Mouse (Mus musculus) neural tube, embryonic 13.5 days (tissue): ENCODE results near the gene Smarcd3. TPM values are rescaled to one million over a fixed set of nuclear protein-coding genes. Genes with fewer than 3 reads are reported as not detected.

Source experiments
- microRNA counts: library from miRNA; unstranded; fragments of <30 nt; microRNA quantifications from one replicate; lab custom pipeline; 2016
- microRNA-seq: library from miRNA; unstranded; fragments of <30 nt; microRNA quantifications from one replicate; pipeline ENCODE4, GENCODE M21; 2016
- polyA plus RNA-seq: library from polyadenylated mRNA; unstranded; fragments of >200 nt; fragmentation: Nextera tagmentation; extraction: Ambion mirVana; gene quantifications from 2 replicates; pipeline ENCODE4 v1.2.1, GENCODE M21; 2015

Smarcd3 gene
- polyA plus RNA-seq, 1 experiment from 2014 or later = 91.1 TPM

MicroRNAs encoded within 50 kb of the gene (microRNA counts, 519-probe panel; counts per million panel counts)
- microRNA mmu-miR-671-3p (lab: Ali Mortazavi, UCI) (not detected), microRNA mmu-miR-671-5p (lab: Ali Mortazavi, UCI) (not detected)

Small RNA genes within 50 kb of the gene (microRNA-seq; reads per million reads assigned to microRNA genes)
- gene Mir671 = 291 reads per million, percentile 68 among the genes with 10 or more reads in this experiment

Other genes starting within 250 kb of the Smarcd3 start
- gene Atg9b, start 232.3 kb downstream of the Smarcd3 start, polyA plus RNA-seq = 1.1 TPM in 2 replicates
- 46.7 and 47.4 TPM in 2 replicates for gene Abcb8, start 230.7 kb downstream of the Smarcd3 start, polyA plus RNA-seq
- gene Asic3, start 211.0 kb downstream of the Smarcd3 start, polyA plus RNA-seq = 1.8 and 3.0 TPM in 2 replicates
- 93.2 and 102 TPM in 2 replicates for gene Cdk5, start 200.9 kb downstream of the Smarcd3 start, polyA plus RNA-seq
- 18.5 and 24.6 TPM in 2 replicates for gene Slc4a2, start 200.6 kb downstream of the Smarcd3 start, polyA plus RNA-seq
- 89.4 and 102 TPM in 2 replicates for gene Fastk, start 179.1 kb downstream of the Smarcd3 start, polyA plus RNA-seq
- gene Tmub1, start 176.6 kb downstream of the Smarcd3 start, polyA plus RNA-seq = 51.2 TPM in 2 replicates
- gene Agap3, start 172.2 kb downstream of the Smarcd3 start, polyA plus RNA-seq = 64.6 and 80.9 TPM in 2 replicates
- gene Gbx1, start 97.2 kb downstream of the Smarcd3 start, polyA plus RNA-seq = 11.2 and 16.1 TPM in 2 replicates
- 0.15 and 0.25 TPM in 2 replicates for gene Asb10, start 83.4 kb downstream of the Smarcd3 start, polyA plus RNA-seq
- gene 4931409K22Rik, start 67.6 kb downstream of the Smarcd3 start, polyA plus RNA-seq = 0.08 and 0.17 TPM in 2 replicates
- gene Abcf2, start 46.9 kb downstream of the Smarcd3 start, polyA plus RNA-seq = 91.2 and 99.1 TPM in 2 replicates
- 19.1 and 19.9 TPM in 2 replicates for gene Chpf2, start 37.7 kb downstream of the Smarcd3 start, polyA plus RNA-seq
- 49.9 TPM in 2 replicates for gene Nub1, start 61.1 kb upstream of the Smarcd3 start, polyA plus RNA-seq
- 5.8 and 7.6 TPM in 2 replicates for gene Wdr86, start 106.3 kb upstream of the Smarcd3 start, polyA plus RNA-seq
- 1.5 TPM in 1 of 2 replicates, not detected in the other for gene Crygn, start 133.6 kb upstream of the Smarcd3 start, polyA plus RNA-seq
- gene Rheb, start 218.2 kb upstream of the Smarcd3 start, polyA plus RNA-seq = 244 and 270 TPM in 2 replicates